Mouse (Mus musculus) frontal cortex, adult 2 months (tissue): ENCODE results near the gene Hoxb2. TPM values are rescaled to one million over a fixed set of nuclear protein-coding genes. Genes with fewer than 3 reads are reported as not detected.

ENCODE experiments used
- DNase-seq, 2 experiments: peaks; one replicate each; pipeline ENCODE4 v3.0.0; 2022; ENCODE audit warnings: low spot score in 1 of 2; ENCODE audit errors: extremely low spot score in 1 of 2
- polyA plus RNA-seq: library from polyadenylated mRNA; depleted of rRNA; stranded (reverse); fragments of >200 nt; gene quantifications from 2 replicates; pipeline ENCODE4 v1.2.3, GENCODE M21; 2012

Hoxb2 gene
- polyA plus RNA-seq, 1 experiment, result not detected

DNA sequence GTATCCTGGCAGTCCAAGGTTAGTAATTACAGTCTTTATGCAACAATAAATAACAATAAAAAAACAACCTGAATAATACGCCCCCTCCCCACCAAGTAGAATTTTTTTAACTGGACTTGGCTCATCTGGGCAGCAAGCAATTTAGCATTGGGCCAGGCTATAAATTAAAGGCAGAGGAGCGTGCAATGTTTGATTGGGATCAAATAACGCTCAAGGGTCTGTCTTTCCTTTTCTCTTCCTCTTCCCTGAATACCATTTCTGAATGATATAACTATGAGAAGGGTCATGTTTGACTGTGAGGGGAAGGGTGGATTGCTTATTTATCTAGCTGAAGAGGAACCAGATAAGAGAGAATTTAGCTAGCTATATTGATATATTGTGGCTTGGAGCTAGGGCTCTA, 1.3 kb upstream of the Hoxb2 start:
- no peak for DNase-seq

DNA sequence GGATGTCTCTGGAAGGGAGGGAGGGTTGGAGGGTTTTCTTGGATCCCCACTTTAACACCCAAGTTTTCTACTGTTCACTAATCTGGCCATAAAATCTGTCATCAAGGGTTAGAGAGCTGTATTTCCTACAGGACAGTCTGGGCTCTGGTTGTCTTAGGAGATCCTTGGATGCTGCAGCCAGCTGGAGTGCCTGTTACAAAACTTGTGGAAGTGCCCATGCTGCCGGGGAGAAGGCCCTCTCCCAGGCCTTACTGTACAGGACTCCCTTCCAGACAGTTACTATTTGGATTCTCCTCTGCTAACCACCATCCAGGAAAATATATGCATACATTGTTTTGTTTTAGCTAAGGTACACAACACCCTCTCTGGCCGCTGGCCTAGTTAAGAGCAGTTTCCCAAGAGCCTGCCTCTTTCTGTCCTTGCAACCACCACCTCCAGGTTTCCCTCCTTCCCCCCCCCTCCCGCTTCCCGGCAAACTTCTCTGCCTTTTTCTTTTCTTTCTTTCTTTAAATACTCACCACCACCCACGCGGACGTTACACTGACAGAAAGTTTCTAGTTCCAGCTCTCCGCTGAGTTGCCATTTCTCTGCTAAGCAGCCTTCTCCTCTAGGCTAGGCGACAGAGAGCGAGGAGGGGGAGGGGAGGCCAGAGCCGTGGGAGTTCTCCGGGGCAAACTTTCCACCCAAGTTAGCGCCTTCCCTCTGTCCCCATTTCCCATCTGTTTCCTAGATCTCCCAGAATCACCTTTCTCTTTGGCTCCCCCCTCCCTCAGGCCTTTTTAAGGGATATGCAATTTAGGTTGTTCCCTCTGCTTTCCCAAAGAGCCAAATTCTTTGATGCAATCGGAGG, 609 bp upstream of the Hoxb2 start:
- DNase-seq, result no peak

DNA sequence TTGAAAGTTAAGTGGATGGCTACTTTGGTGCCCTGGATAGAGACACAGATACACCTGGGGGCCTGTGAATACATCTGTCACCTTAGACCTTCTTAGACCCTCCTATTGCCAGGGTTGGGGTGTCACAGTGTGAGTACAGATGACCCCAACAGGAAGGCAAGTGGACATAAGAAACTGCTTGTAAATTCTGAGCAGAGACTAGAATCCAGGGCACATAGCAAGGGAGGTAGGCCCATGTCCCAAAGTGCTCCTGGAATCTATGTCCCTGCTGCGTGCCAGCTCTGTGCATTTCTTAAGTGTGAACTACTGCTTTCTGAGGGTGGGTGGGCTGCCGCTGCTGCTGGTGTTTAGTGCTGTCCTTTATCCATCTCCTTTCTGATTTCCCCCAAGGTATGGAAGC, 466 bp downstream of the Hoxb2 start:
- DNase-seq, result no peak

DNA sequence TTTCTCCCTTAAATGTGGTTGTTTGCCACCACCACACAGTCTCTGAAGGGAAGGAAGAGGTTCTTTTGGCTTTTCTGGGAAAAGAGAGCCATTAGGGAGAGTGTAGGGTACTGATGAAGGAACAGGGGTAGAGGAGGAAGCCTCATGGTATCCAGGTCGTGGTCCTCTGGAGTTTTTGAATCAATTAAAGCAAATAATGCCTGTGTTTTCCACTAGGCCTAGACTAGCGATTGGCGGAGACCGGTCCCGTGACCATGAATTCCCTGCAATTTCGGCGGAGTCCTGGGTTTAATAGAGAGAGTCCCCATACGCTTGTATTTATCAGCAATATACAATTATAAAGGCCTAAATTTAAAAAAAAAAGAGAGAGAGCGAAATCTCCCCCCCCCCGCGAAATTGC, 987 bp downstream of the Hoxb2 start:
- no peak for DNase-seq

DNA sequence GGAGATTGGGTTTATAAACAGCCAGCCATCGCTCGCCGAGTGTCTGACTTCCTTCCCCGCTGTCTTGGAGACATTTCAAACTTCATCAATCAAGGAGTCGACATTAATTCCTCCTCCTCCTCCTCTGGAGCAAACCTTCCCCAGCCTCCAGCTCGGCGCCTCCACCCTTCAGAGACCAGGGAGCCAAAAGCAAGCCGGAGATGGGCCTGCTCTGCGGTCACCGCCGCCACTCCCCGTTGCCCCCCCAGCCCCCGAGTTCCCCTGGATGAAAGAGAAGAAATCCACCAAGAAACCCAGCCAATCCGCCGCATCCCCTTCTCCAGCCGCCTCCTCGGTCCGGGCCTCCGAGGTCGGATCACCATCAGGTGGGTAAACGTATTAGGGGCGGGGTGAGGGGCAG, 1.5 kb downstream of the Hoxb2 start:
- DNase-seq, result no peak

DNA sequence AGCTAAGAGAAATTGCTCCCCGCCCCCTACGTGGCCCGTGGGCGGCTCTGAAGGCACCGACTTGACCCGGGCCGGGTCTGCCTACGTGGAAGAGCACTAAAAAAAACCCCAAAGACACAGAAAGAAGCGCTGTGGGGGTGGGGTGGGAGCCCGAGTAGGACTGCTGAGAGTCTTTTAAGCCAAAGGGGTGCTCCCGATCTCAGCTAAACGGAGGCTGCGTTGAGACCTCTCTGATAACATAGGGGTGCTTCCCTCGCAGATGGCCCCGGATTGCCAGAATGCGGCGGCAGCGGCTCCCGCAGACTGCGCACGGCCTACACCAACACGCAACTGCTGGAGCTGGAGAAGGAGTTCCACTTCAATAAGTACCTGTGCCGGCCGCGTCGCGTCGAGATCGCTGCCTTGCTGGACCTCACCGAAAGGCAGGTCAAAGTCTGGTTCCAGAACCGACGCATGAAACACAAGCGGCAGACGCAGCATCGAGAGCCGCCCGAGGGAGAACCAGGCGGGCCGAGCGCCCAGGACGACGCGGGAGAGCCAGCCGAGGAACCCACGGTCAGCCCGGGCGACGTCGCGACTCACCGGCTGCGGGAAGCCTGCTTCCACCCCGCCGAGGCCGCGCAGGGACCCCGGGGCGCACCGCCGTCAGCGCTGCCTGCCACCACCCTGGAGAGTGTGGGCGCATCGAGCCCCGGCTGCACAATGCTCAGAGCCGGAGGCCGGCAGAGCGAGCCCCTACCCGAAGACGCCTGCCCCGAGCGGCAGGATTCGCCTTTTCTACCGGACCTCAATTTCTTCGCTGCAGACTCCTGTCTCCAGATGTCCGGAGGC, 2.6 kb downstream of the Hoxb2 start:
- DNase-seq, result no peak

DNA sequence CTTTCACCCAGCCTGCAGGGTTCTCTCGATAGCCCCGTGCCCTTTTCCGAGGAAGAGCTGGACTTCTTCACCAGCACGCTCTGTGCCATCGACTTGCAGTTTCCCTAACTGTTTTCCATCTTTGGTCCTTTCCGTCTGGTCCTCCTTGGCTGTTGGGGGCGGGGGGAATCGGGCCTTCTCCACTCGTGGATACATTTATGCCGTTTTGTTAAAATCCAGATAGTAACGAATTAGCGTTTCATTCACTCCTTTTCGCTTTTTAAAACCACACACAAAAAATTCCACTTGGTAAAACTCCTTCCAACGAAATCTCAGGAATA, 3.2 kb downstream of the Hoxb2 start:
- no peak for DNase-seq

DNA sequence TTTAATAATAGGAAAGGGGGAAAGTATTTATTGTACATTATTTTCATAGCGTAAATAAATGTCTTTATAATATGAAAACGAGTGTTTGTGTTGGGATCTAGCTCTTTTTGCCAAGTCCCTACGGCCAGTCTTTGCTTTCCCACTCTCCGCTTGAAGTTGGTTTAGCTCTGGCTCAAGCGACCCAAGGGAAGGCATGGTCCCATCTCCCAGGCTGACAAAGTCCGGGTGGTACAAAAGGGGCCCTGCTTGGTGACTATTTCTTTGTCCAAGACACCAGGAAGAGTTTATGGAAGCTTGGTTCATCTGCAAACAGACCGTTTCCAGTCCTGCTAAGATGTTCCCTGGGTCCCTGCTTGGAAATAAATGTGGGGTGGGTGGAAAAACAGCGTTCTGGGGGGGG, 3.6 kb downstream of the Hoxb2 start:
- no peak for DNase-seq

DNA sequence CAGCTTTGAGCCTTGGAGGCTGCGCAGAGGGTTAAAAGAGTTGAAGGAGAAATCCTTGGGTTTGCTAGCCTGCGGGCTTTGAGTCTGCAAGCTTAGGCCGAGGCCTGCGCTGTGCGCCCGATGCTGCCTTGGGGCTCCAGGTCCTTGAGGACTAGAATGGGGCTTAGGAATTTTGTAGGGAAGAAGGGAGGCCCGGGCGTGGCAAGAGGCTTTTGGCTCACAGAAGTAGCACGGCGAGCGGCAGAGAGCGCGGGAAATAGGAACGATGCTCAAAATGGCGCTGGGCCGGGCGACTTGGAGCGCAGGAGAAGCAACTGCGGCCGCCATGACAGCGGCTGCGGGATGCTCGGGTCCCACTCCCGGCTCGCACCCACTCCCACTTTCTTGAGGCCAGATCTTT, 4.1 kb downstream of the Hoxb2 start:
- no peak for DNase-seq

DNA sequence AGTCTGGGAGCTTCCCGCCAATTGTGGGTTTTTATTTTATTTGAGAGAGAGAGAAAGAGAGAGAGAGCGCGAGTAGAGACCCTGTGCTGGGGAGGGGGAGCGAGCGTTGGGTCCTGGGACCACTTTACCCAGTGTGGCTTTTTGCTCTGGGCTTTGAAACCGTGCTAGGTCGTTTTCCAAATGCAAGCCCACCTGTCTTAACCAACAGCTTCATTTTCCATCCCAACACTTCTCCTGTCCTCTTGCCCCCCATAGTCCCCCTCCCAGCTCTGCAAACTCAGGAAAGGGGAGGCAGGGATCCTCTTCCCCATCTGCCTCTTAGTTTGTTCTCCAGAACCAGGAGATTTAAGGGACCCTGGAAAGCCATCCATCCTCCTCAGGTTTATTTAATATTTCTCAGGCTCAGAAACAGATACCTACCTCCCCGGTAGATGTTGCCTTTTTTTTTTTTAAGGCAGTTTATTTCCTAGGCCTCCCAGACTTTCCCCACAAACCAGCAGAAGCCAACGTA, 4.5 kb downstream of the Hoxb2 start:
- no peak for DNase-seq

DNA sequence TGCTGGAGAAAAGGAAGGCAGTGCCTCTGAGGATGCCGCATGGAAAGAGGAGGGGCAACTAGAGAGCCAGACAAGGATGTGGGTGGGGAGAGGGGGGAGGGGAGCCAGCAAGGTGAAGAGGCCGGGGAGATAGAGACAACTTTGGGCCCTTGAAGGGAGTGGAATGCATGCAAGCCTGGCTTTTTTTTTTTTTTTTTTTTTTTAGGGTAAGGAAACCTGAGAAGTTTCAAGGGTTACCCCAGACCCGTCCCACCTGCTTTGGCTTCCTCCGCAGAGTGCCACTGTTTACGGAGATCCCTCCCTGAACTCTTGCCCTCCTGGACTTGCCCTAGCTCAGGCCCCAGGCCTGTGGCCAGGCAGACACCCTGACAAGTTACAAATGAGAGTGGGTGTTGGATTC, 13.5 kb downstream of the Hoxb2 start:
- no peak for DNase-seq

DNA sequence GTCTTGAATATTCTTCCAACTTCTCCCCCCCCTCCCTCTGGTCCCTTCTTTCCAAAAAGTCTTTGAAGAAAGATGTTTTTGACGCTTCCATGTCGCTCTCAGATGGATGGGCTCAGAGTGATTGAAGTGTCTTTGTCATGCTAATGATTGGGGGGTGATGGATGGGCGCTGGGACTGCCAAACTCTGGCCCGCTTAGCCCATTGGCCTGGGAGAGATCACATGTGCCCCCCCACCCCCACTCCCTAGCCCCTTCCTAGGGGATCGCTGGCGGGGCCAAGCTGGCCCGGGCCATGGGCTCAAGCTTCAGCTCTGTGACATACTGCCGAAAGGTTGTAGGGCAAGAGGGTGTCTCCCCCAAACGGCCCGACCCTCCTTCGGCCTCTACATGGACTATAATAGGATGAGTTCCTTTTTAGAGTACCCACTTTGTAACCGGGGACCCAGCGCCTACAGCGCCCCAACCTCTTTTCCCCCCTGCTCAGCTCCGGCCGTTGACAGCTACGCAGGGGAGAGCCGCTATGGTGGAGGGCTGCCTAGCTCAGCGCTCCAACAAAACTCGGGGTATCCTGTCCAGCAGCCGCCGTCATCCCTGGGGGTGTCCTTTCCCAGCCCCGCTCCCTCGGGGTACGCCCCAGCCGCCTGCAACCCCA, 15.2 kb downstream of the Hoxb2 start, which contains the start of gene Hoxb1:
Gene Hoxb1 (plus strand): TSS at position 312 of the 651 bp plus-strand sequence.
- no peak for DNase-seq

DNA sequence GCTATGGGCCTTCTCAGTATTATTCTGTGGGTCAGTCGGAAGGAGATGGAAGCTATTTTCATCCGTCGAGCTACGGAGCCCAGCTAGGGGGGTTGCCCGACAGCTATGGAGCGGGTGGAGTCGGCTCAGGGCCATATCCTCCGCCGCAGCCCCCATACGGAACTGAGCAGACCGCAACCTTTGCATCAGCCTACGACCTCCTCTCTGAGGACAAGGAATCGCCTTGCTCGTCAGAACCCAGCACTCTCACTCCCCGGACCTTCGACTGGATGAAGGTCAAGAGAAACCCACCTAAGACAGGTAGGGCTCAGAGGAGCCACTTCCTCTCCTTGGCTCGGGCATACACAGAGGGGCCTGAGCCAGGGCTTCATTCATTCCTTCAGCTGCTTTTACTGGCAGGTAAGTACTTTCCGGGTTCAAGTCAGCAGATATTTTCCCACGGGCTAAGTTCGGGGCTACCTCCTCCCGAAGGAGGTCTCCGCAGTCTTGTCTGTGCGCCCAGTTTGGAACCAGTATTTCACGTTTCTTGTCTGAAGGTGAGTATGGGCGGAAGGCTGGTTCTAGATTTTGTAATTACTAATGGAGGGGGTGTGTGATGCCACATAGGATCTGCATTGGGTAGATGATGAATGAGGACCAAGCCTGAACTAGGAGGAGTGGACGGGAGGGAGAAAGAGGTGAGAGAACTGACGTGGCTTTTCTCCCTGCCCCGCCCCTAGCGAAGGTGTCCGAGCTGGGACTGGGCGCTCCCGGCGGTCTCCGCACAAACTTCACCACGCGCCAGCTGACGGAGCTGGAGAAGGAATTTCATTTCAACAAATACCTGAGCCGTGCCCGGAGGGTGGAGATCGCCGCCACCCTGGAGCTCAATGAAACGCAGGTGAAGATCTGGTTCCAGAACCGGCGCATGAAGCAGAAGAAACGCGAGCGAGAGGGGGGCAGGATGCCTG, 16.0 kb downstream of the Hoxb2 start:
- DNase-seq, result no peak

DNA sequence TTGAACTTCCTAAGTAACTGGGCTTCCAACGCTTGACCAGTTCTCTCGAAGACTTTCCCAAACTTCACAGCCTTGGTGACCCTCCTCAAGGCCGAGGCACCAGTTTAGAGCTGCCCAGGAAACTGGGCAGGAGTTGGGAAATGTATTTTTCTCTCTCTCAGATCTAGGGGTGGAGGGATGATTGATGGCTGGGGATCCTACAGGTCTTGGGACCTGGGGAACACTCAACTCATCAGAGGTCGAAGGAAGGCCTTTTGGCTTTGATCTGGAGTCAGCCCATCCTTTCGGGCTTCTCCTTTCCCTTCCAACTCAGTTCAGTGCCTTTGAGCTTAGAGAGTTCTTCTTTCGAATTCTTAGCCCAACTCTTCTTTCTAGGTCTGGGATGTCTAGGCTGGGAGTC, 16.8 kb downstream of the Hoxb2 start:
- no peak for DNase-seq

DNA sequence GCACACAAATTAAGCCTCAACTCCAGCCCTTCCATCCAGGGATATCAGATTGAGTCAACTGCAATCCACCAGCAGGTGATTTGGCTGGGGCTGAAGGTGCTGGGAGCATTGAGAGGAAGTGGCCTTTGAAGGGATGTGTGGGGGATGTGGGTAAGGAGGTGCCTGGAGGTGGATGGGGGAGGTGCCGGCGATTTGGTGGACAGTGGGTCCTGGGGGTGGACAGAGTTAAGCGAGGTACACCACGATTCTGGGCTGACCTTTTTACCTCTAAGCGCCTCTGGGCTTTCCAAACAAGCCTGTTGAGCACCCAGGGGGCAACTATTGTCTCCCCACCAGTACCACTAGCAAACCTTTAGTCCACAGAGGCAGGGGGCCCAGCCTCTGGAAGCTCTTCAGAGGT, 18.4 kb downstream of the Hoxb2 start:
- no peak for DNase-seq

DNA sequence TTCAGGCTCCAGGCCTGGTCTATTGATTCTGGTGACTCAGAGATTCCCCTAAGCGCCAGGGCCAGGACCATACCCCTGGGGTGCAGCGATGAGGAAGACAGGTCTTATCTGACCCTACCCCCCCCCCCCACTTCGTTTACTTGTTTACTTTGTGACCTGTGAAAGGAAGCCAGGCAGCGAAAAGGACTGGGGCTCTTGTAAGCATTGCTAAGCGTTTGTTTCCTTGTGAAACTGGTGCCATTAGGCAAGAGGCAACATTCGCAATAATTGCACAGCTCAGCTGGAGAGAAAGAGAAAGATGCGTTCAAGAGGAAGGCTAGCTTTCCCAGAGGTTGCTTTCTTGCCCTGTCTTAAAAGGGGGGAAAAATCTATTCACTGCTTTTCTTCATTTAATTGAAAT, 18.8 kb downstream of the Hoxb2 start:
- DNase-seq, result no peak

DNA sequence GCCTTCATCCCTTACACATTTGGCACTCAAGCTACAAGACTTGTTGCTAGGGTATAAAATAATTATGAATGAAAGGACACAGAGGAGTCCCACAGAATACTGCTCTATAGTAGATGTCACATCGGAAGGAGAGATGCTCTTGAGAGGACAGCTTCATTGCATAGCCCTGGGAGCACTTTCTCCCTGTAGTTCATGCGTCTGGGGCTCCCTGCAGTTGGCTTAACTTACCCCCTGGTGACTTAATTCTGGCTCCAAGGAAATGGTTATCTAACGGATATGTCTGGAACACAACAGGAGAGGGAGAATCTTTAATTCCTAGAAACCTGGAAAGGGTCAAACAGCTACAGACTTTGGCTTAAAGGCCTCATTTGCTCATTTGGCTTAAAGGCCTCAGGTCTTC, 21.4 kb downstream of the Hoxb2 start:
- DNase-seq, result no peak

DNA sequence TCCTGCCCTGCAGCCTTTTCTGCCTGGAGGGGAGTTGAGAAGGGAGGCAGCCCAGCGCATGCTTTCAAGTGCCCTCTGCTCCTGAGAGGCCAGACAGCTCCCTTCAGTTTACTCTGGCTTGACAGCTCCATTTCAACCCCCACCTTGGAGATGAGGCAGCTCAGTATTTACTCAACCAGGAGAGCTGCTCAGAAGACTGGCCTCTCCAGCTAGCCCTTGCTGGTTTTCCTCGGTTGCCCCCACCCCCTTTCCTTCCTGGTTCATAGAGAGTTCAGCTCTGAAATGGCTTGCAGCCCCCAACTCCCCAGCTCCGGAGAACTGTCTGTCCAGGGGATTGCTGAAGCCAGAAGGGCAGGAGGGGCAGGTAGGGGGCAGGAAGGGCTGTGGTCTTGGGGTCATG, 22.2 kb downstream of the Hoxb2 start:
- DNase-seq, result no peak

DNA sequence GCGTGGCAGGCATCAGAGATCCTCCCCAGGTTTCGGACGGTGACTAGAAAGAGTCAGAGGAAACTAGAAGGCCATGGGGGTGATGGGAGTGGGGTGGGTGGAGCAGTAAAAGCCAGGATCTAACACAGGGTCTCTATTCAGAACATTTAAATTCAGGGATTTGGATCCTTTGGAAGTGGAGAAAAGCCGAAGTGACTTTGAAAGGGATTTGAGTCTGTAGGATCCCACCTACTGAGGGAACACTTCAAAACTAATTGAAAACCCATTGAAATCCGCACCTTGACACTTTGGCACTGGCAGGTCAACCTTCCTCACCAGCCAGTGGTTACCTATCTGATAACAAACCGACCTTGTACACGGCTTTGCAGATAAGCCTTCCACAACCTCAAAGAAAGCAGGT, 24.5 kb downstream of the Hoxb2 start:
- no peak for DNase-seq

DNA sequence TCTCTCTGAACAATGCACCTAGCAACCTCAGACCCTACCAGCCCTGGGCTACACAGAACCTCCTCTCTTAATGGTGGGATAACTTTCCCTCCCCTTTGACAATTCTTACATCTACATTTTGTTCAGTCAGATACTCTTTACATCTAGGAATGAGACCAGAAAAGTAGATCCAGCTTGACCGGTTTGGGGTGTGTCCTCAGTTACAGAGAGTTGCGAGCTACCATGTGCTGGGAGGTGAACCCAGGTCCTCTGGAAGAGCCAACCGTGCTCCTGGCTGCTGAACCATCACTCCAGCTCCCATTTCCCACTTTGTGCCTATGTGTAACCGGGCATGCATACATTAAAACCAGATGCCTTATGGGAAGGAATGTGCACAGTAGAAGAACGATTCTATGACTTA, 33.1 kb downstream of the Hoxb2 start:
- no peak for DNase-seq
